Mouse (Mus musculus): ENCODE measurements around the gene Bcr.

Bcr gene

DNA sequence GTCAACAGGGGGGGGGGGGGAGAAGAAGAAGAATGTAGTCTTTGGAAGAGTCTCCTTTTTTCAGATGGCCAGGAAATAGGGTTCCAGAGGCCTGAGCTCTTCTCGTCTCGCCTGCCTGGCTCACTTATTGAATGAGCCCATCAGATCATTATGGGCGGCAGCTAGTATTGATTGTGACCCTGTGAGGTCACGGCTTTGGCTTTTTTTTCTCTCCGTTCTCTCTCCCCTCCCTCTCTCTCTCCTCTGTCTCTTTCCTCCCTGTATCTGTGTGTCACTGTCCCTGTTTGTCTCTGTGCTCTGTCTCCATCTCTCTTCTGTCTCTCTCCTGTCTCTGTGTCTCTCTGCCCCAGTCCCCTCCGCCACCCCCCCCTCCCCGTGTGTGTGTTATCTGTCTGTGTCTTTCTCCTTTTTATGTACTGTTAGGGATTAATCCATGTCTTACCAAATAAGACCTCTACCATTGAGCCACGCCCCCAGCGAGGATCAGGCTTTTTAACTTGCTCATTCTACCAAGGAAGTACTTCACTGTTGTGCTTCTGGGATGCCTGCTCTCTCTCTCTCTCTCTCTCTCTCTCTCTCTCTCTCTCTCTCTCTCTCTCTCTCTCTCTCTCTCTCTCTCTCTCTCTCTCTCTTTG, 1.5 kb upstream of the Bcr start:
- DNase-seq = no peak

DNA sequence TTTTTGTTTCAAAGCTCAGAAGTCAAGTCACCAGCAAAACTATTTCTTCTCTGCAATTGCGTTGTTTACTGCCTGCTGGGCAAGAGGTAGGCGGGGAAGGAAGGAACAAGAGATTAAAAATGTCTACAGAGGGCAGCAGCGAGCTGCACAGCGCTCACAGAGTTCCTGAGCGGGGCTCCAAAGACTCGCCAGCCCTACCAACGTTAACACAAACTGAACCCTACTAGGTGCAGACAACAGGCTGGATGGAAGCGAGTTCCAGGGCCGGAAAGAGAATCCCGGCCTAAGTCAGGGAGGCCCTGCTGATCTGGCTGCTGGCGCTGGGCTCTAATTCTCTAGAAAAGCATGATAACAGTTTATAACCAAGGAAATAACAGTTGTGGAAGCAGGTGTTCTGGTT, 996 bp upstream of the Bcr start:
- peak; percentile 78 for DNase-seq

DNA sequence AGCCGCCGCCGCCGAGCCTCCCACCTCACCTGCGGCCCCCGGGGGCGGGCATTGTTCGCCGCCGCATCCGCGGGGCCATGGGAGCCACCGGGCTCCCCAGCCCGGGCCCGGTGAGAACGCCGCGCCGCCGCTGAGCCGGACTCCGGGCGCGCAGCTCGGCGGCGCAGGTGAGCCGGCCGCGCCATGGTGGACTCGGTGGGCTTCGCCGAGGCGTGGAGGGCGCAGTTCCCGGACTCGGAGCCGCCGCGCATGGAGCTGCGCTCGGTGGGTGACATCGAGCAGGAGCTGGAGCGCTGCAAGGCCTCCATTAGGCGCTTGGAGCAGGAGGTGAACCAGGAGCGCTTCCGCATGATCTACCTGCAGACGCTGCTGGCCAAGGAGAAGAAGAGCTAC, 447 bp downstream of the Bcr start:
- DNase-seq = peak; percentile 44

DNA sequence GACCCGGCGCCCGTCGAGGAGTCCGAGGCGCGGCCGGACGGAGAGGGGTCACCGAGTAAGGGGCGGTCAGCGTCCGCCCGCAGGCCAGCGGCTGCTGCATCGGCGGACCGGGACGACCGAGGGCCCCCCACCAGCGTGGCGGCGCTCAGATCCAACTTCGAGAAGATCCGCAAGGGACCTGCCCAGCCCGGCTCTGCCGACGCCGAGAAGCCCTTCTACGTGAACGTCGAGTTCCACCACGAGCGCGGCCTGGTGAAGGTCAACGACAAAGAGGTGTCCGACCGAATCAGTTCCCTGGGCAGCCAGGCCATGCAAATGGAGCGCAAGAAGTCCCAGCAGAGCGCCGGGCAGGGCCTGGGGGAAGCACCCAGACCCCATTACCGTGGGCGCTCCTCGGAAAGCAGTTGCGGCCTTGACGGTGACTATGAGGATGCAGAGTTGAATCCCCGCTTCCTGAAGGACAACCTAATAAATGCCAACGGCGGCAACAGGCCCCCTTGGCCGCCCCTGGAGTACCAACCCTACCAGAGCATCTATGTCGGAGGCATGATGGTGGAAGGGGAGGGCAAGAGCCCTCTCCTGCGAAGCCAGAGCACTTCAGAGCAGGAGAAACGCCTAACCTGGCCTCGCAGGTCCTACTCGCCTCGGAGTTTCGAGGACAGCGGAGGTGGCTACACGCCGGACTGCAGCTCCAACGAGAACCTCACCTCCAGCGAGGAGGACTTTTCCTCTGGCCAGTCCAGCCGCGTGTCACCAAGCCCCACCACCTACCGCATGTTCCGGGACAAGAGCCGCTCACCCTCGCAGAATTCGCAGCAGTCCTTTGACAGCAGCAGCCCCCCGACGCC, 1.2 kb downstream of the Bcr start:
- peak; percentile 34 for DNase-seq

DNA sequence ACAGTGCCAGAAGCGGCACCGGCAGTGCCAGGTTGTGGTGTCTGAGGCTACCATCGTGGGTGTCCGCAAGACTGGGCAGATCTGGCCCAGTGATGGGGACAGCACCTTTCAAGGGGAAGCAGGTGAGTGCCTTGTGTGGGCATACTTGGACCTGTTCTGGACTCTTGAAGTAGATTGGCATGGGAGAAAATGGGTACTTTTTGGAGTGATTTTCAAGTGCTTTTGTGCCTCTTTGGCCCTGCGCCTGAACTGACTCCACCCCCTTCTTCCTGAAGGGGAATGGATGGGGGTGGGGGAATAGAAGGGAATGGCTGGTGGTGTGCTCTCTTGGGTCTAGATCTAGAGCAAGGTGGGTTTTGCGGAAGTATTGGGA, 1.8 kb downstream of the Bcr start:
- DNase-seq = no peak

DNA sequence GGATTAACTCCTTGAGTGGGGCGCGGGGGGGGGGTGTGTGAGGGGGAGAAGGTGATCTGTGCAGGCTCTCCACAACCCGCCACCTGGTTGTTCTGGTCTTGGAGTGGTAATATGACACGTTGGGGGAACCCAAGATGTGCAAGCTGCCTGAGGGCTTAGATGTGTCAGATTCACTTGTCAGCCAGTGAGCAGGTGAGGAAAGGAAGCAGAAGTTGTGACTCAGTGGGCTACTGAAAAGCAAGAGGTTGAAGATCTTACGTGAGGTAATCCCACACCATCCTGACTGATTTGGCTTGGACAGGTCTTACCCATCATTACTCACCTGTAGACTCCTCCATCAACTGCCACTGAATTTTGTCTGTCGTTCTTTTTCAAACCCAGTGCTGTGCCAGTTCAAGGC, 2.2 kb downstream of the Bcr start:
- DNase-seq = no peak

DNA sequence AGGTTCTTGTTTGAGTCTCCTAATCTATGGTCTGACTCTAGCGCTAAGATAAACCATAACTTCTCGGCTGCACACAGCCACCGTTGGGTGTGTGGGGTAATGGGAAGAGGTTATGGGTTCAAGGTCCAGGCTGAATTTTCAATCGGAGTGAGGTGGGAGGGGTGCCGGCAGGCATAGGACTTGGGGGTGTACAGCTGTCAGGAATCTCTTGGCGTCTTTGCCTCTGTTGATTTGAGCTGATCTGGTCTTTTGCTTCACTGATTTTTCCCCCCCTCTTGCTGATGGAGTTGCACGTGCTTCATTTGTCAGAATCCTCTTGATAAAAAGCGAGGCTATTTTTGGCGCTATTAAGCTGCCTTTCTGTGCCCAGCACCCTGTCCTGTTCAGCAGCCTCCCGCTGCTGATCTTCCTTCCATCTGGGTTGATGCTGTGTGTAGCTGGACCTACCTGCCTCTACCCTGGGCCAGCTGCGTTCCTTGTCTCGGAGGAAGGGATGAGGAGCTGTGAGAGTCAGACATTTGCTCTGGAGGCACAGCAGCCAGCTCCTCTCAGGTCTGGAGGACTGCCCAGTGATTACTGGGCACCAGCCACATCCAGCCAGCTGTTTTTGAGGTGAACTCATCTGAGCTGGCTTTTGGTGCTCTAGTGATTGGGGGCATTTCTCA, 3.0 kb downstream of the Bcr start:
- no peak for DNase-seq

DNA sequence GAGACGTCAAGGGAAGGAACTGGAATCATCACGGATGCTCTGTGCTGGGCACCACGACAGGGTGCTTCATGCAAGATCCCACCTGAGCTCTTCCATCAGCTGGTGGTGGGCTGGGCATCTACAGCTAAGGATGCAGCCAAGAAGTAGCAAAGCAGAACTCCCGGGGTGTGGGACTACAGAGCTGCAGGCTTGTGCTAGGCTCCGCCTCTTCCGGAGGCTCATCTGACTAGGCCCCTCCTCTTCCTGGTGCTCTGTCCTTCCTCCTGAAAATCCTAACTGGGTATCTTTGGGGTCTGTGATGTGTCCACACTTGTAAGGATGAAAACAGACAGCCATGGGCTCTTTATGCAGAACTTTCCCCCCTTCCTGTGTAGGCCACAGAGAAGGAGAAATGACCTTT, 5.3 kb downstream of the Bcr start:
- no peak for DNase-seq

DNA sequence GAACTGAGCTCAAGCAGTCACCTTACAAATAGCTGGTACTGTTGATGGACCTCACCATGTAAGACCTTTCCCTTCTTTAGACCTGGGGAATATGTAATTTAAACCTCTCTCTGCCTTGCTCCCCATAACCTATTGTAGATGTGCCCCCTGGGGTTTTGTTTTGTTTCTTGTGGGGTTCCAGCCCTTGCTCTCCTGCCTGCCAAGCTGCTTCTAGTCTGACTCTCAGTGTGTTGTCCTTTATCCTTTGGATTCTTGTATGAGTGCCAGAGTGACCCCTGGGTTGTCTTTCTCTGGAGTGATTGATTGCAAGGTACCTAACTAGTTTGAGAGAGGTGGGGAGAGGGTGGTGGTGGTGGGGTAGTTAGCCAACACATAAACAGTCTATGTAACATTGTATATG, 7.1 kb downstream of the Bcr start:
- no peak for DNase-seq

DNA sequence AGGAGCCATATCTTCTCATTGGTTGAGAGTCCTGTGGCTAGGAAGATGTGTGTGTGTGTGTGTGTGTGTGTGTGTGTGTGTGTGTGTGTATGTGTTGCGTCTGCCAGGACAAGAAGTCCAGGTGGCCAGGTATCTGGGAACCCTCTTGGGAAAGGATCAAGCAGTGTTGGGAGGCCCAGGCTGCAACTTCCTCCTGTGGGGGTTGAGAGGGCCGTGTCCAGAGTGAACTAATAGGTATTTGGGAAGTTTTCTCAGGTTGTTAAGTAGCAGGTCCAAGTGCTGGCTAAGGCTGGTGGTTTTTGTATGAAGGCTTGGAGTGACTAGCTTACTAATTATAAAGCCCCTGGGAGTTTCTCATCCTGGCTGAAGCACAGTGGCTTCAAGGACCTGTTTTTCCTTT, 7.7 kb downstream of the Bcr start:
- no peak for DNase-seq

DNA sequence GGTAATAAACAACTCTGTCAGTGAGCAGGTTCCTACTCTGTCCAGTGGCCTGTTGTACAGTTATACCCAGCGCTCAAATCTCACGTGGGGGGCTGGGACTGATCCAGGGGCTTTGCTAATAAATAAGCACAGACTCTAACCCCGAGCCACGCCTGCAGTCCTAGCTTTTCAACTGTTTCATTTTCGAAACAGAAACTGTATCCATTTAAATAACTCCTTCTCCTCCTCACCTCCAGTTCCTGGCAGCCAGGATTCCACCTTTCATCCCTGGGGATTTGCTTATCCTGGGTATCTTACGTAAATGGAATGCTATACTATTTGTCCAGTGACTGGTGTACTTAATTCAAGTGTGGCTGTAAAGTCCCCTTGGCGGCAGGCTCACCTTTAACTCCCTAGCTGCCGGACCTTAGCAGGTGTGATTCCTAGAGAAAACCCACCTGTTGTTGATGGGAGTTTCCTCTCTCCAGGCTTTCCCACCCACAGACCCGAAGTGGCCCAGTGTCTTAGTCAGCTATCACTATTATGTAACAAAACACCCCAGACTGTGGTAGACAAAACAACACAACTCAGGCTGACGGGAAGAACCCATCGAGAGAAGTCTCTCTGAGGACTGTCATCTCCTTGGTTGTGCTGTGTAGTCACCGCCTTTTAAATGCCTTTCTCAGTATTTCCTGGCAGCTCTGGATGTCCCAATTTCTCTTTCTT, 8.4 kb downstream of the Bcr start:
- no peak for DNase-seq

DNA sequence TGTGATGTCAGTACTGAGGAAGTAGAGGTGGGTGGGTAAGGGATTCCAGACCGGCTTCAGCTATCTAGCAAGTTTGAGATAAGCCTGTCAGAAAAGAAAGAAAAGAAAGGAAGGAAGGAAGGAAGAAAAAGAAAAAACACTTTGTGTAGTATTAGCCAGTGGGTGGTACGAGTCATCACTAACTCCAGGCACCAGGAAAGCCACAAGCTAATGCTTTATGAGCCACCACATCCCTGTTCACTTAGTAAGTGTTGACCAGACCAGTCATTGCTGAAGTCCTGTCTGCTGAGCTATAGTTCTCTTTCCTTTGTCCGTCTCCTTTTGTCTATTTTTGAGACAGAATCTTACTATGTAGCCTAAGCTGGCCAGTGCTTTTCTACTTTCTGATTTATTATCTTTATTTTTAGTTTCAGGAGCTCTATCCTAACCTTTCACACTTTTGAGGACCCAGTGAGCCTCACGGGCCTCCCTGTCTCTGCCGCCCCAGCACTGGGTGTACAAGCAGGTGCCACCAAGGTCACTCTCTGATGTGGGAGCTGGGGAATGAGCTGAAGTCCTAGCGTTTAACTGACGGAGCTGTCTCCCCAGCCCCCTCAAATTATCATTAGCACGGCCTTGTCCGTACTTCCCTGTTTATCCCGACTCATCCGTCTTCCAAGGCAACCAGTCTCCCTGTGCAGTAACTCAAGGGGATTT, 10.0 kb downstream of the Bcr start:
- DNase-seq = no peak

DNA sequence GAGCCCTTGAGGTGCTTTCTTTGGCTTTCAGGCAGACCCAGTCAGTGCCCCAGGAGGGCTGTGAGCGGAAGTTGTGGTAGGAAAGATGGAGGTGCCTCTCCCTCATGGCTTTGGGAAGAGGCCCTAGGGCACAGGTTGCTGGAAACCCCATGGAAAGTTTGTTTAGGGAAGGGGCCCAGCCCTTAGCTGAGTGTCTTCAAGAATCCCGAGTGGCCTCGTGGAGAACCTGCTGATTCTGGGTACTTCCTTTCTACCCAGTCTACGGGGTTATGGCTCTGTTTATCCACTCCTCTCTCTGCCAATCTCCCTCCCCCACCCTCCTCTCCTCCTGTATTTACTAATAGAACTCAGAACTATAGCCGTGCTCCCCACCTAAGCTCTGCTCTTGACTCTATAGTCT, 15.3 kb downstream of the Bcr start:
- DNase-seq = no peak

DNA sequence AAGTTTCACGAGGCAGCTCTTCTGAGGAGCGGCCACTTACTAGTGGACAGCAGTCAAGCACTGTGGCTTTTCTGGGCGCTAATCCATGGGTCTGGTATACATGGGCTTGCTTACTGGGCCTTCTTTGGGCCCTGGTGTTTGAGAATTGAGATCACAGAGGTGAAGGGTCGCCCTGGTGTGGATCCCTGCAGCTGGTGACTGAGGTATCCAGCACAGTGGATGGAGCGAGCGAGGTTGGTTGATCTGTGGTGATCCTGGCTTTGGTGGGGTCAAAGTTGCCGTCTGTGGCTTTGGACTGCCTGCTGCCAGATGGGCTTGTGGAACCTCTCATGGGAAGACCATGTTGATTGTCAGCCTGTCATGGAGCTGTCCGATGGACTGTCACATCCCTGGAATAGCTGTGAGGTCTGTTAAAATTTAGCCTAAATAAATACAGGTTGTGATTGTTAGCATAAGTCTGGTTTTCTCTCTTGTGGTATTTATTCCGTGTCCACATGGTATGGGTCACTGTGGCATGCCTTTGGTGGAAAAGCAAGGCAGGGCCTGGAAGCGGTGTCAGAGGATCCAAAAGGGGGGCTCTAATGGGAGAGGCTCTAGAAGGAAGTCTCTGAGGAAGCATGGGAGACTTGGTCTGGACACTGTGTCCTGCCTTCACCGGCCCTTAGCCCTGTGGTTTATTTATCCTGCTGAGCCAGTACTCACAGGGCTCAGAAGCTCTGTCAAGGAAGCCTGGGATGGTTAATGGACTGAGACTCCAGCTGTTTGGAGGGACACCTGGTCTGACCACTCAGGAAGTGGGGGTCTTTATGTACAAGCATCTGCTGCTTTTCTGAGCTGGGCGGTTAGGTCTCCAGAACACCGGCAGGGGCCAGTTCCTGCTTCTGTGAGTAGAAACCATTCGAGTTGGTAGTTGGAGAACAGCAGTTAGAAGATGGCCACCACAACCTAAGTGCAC, 18.1 kb downstream of the Bcr start:
- no peak for DNase-seq

DNA sequence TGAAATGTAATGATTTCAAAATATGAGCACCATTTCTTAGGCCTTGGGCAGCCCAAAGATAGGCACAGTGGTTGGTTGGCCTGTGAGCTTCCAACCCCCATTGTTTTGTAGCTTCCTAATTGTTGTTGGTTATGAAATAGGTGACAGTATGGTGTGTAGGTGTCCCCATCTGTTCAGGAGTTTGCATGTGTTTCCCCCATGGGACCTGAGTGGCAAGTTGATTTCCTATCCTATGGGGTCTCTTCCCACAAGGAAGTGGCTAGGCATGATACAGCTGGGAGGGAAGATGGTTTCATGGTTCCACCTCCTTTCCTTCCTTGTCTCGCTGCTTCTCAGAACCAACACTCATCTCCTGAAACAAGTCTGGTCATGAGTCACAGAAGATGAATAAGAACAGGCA, 24.9 kb downstream of the Bcr start:
- DNase-seq = no peak

DNA sequence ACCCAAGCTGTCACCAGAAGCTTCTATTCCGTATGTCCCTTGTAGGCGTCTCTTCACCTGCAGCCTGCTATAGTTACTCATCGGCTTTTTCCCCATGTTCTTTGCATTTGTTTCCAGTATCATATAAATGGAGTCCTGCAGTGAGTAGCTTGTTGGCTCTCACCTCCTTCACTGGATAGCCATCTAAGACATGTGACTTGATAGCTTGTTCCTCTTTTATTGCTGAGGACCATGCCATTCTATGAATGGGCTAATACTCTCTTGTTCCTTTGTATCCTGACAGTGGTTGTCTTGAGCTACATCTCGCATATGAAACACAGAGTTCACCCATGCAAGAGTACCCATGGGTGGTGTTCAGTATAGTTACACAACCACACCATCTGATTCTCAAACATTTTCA, 28.1 kb downstream of the Bcr start:
- DNase-seq = no peak

DNA sequence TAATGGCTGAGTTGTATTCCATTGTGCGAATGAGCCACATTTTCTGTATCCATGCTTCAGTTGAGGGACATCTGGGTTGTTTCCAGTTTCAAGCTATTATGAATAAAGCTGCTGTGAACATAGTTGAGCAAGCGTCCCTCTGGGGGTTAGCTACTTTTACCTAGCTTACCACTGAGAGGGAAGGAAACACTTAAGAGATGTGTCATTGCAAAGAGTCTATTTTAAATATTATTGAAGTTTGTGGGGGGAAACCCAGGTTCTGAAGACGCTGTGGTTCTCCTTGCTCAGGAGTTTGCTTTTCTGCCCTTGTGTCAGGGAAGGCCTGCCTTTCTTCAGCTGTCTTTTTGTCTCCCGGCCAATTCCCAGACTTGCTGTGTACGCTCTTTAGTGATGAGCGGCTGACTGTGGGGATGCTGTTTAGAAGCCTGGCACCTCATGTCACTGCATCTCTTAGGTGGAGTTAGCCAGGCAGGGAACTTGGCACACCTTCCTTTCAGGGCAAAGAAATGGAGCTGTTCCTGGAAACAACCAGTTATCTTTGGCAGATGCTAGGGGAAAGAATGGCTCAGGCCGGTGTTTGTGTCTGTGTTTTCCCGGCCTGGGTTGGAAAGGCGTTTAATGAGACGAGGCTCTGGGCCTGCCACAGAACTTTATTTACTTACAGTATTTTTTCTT, 31.2 kb downstream of the Bcr start:
- peak; percentile 53 for DNase-seq

DNA sequence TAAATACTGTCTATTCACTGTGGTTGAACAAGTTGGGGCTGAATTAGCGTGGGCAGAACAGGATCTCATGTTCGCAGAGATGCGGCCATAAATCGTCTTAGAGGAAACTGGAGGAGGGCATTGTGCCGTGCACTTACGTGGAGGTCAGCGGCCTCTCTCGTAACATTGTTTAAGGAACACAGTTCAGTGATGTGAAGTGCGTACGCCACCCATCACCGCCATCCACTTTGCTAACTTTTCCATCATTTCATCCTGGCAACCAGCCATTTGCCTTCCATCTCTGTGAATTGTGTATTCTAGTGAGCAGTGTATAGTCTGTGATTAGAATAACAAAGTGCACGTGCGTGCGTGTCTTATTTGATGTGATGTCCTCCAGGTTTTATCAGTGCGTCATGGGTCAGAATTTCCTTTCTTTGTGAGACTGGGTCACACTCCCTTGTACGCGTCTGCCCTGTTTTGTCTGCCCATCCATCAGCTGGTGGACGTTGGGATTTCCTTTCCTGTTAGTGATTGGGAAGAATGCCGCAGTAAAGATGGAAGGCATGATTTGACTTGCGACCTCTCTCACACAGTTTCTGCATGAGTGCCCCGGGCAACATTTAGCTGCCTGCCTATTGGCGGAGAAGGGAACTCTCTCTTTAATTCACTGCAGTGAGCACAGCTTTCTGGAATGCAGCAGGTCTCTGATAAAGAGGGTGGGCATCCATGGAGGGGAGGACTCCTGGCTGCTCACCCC, 33.0 kb downstream of the Bcr start:
- DNase-seq = no peak

DNA sequence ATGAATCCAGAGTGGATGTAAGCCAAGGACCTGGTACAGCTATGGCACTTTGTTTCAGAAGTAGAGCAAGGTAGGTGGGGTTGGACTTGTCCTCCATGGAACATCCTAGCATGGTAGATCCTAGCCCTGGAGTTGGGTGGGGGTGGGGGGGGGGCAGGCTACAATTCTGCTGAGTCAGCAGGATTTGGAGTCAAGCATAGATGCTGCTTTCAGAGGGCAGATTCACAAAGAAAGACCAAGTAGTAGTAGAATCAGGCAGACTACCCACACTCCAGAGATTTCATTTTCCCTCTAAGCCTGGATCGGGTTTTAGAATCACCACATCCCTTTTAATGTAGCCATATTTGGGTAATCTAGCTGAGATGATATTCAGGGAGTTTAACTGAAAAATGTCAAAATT, 33.9 kb downstream of the Bcr start:
- DNase-seq = no peak

DNA sequence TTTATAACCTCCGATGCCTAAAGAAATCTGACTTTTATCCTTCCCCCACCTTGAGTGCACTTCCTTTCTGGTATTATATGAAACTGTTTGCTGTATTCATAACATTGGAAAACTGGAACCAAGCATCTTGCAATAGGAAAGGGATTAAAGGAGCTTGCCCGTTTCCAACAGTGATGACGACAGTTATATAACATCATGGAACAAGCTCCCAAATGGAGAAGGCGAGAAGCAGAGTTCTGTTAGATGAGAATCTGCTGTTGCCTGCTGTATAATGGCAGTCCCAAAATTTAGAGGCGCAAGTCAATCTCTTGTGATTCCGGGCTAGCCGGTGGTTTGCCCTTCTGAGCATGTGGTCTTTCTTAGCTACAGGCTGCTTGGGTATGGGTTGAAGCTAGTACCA, 34.8 kb downstream of the Bcr start:
- no peak for DNase-seq

Data from cerebellum, adult 8-10 months (tissue).